Mouse (Mus musculus) heart, embryonic 10.5 days (tissue): ENCODE measurements around the gene Cttnbp2nl. TPM values are rescaled to one million over a fixed set of nuclear protein-coding genes. Genes with fewer than 3 reads are reported as not detected.
A peak's percentile ranks its signal among the peaks of the same experiment; 100 is the strongest.

Experiments used
- DNase-seq: peaks from one replicate; pipeline ENCODE4 v3.0.0-alpha.2; 2017; ENCODE audit warnings: low spot score
- H3K27ac ChIP-seq: fragments of 300-500 bp; sonication (generic); 2 replicates; pipeline ENCODE4 v1.5.1; 2016; ENCODE audit warnings: mild to moderate bottlenecking
- H3K27me3 ChIP-seq: fragments of 300-500 bp; sonication (generic); 2 replicates; pipeline ENCODE4 v1.6.1; 2016; ENCODE audit warnings: mild to moderate bottlenecking; ENCODE audit not compliant: poor library complexity, insufficient read depth, severe bottlenecking
- H3K36me3 ChIP-seq: fragments of 300-500 bp; sonication (generic); 2 replicates; pipeline ENCODE4 v1.6.1; 2016; ENCODE audit warnings: mild to moderate bottlenecking, moderate library complexity
- H3K4me1 ChIP-seq: fragments of 300-500 bp; sonication (generic); 2 replicates; pipeline ENCODE4 v1.6.1; 2016; ENCODE audit warnings: mild to moderate bottlenecking
- H3K4me3 ChIP-seq: fragments of 300-500 bp; sonication (generic); 2 replicates; pipeline ENCODE4 v1.5.1; 2016; ENCODE audit warnings: mild to moderate bottlenecking, moderate library complexity
- H3K9me3 ChIP-seq: fragments of 300-500 bp; sonication (generic); 2 replicates; pipeline ENCODE4 v1.6.1; 2016; ENCODE audit warnings: mild to moderate bottlenecking, moderate library complexity
- WGBS: fragments of 180-500 bp; shearing (Covaris S2); methylation state at CpG from one replicate; pipeline ENCODE4 v1.1.7; 2016; 5-methylcytosine and 5-hydroxymethylcytosine counted together
- polyA plus RNA-seq: library from polyadenylated mRNA; unstranded; fragments of >200 nt; fragmentation: Nextera tagmentation; extraction: Ambion mirVana; gene quantifications from 2 replicates; pipeline ENCODE4 v1.2.1, GENCODE M21; 2016

Gene Cttnbp2nl
- 35.9 and 37.4 TPM in 2 replicates for polyA plus RNA-seq

DNA sequence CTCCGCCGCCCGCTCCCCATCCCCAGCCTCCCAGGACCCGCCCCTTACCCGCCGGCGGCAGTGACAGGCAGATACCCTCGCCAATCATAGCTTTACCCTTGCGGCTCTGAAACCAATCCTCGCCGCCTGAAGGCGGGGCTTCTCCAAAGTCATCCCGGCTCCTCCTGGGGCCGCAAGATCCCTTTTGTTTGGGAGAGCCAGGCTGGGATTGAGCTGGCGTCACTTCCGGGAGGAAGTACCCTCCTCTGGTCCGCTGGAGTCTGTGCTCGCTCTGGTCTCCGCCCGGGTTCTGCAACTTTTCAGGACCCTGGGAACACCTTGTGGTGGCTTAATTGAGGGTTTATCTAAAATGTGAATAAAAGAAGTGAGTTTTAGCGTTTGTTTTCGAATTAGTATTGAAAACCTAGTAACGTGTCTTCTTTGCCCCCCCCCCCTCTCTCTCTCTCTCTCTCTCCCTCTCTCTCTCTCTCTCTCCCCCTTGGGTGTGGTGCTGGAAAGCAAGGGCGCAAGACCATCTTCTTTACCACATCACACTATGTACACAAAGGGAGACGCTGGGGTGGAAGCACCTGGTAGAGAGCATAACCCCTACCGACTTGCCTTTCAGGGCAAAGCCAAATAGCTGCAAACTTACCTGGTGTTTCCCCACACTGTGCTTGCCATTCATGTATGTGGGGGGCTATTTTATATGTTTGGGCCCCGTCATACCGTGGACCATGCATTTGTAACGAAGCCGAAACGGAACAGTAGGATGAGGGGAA, at the start of gene Cttnbp2nl:
TSS of gene Cttnbp2nl (minus strand) at position 210 of the 761 bp plus-strand sequence.
- peak within 1 kb of the TSS; percentile 93 for H3K27ac ChIP-seq
- H3K4me1 ChIP-seq: peaks cover 56% of the 10 kb centered on the region
- no peaks in the 10 kb centered on the region for H3K9me3 ChIP-seq
- H3K4me3 ChIP-seq: peak within 1 kb of the TSS; percentile 88
- H3K36me3 ChIP-seq: no peaks in the 10 kb centered on the region; the same call in 1 of the 2 replicates
- DNase-seq: peak; percentile 98
- no peaks in the 10 kb centered on the region for H3K27me3 ChIP-seq
- WGBS: 1% methylated on average over 31 of the region's 31 CpGs

- no peaks in the 10 kb centered on the region for H3K27me3 ChIP-seq
- peak; percentile 39 for DNase-seq
- peak overlapping the region; percentile 86 for H3K27ac ChIP-seq
- no peak overlapping the region for H3K4me3 ChIP-seq
- H3K4me1 ChIP-seq: peaks cover 19% of the 10 kb centered on the region
- no peaks in the 10 kb centered on the region for H3K9me3 ChIP-seq
- 73% methylated on average over 4 of the region's 4 CpGs for WGBS
- no peaks in the 10 kb centered on the region for H3K36me3 ChIP-seq
These were observed 47.3 kb upstream of the Cttnbp2nl start for GRCm38 (mm10) chr3:105100270-105100589.

- H3K27ac ChIP-seq: peak overlapping the region; percentile 86
These were observed 46.8 kb upstream of the Cttnbp2nl start for GRCm38 (mm10) chr3:105099526-105100269.

GRCm38 (mm10) chr3:105097581-105097980, 44.6 kb upstream of the Cttnbp2nl start:
- Histone ChIP-seq H3K36me3 (no peaks in the 10 kb centered on the region), H3K27ac (no peak overlapping the region), H3K4me3 (no peak overlapping the region), H3K4me1 (peaks cover 18% of the 10 kb centered on the region), H3K27me3 (no peaks in the 10 kb centered on the region), H3K9me3 (no peaks in the 10 kb centered on the region)
- 77% methylated on average over 4 of the region's 4 CpGs for WGBS
- peak; percentile 58 for DNase-seq

More at GRCm38 (mm10) chr3:105099526-105100269, 46.8 kb upstream of the Cttnbp2nl start:
- peak; percentile 74 for DNase-seq
- H3K9me3 ChIP-seq: no peaks in the 10 kb centered on the region
- H3K4me1 ChIP-seq: peaks cover 16% of the 10 kb centered on the region
- WGBS: 27% methylated on average over 15 of the region's 15 CpGs
- H3K4me3 ChIP-seq: no peak overlapping the region
- no peaks in the 10 kb centered on the region for H3K36me3 ChIP-seq
- H3K27me3 ChIP-seq: no peaks in the 10 kb centered on the region

DNA sequence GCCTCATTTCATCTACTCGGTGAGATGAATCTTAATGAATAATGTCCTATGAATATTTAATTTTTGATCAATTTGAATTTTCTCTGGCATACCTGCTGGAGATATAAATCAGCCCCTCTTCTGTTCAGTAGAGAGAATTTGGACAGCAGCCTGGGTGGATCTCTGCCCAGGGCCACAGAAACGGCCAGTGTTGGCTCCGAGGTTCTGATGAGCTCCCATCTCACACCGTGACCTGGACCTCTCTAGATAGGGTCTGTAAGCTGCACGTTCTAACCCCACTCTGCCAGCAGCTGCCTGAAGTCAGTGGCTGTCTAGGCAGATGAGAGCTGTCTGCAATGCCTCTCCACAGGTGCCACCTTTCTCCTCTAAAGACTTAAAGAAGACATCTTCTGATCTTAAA, 42.1 kb upstream of the Cttnbp2nl start:
- no peaks in the 10 kb centered on the region for H3K36me3 ChIP-seq
- H3K4me1 ChIP-seq: peaks cover 18% of the 10 kb centered on the region
- DNase-seq: no peak
- 80% methylated on average over 5 of the region's 5 CpGs for WGBS
- no peak overlapping the region for H3K27ac ChIP-seq
- no peak overlapping the region for H3K4me3 ChIP-seq
- H3K9me3 ChIP-seq: no peaks in the 10 kb centered on the region
- H3K27me3 ChIP-seq: no peaks in the 10 kb centered on the region

- 54% methylated on average over 2 of the region's 2 CpGs for WGBS
- H3K4me3 ChIP-seq: no peak overlapping the region
- H3K27ac ChIP-seq: no peak overlapping the region
- no peak for DNase-seq
- H3K27me3 ChIP-seq: no peaks in the 10 kb centered on the region
- H3K36me3 ChIP-seq: no peaks in the 10 kb centered on the region
- H3K9me3 ChIP-seq: no peaks in the 10 kb centered on the region
- H3K4me1 ChIP-seq: peaks cover 12% of the 10 kb centered on the region
These were observed 41.5 kb upstream of the Cttnbp2nl start for GRCm38 (mm10) chr3:105094448-105094847.

- Histone ChIP-seq H3K4me1 (peaks cover 10% of the 10 kb centered on the region; the same call in 1 of the 2 replicates), H3K36me3 (no peaks in the 10 kb centered on the region), H3K4me3 (no peak overlapping the region), H3K27me3 (no peaks in the 10 kb centered on the region), H3K27ac (no peak overlapping the region), H3K9me3 (no peaks in the 10 kb centered on the region)
- 75% methylated on average over 11 of the region's 11 CpGs for WGBS
- peak; percentile 59 for DNase-seq
These were observed 40.0 kb upstream of the Cttnbp2nl start for GRCm38 (mm10) chr3:105092721-105093505.

GRCm38 (mm10) chr3:105090981-105091380, 38.0 kb upstream of the Cttnbp2nl start:
- H3K9me3 ChIP-seq: no peaks in the 10 kb centered on the region
- peak; percentile 79 for DNase-seq

DNA sequence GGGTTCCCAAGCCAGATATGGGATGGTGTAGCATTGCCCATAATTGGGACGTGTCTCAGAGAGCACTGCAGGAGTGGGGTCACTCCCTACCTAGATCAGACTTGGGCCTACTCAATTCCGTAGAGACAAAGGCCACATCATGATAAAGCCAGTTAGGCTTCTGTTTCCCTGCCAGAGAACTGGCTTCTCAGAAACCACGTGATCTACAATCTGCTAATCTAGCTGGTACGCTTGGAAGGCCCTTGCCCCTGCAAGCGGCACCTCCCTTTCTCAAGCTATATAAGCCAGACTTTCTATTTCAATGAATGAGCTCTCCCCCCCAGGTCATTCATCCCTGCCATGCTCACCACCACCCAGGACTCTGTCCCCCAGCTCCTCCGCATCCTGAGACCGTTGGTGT, 37.2 kb upstream of the Cttnbp2nl start:
- WGBS: 81% methylated on average over 7 of the region's 7 CpGs
- H3K27me3 ChIP-seq: no peaks in the 10 kb centered on the region
- H3K36me3 ChIP-seq: no peaks in the 10 kb centered on the region
- no peak overlapping the region for H3K27ac ChIP-seq
- no peaks in the 10 kb centered on the region for H3K9me3 ChIP-seq
- peaks cover 10% of the 10 kb centered on the region; the same call in 1 of the 2 replicates for H3K4me1 ChIP-seq
- DNase-seq: no peak
- no peak overlapping the region for H3K4me3 ChIP-seq

More at GRCm38 (mm10) chr3:105090981-105091380, 38.0 kb upstream of the Cttnbp2nl start:
- no peaks in the 10 kb centered on the region for H3K27me3 ChIP-seq
- H3K4me1 ChIP-seq: peaks cover 10% of the 10 kb centered on the region; the same call in 1 of the 2 replicates
- 24% methylated on average over 3 of the region's 3 CpGs for WGBS
- no peak overlapping the region for H3K4me3 ChIP-seq
- H3K36me3 ChIP-seq: no peaks in the 10 kb centered on the region
- H3K27ac ChIP-seq: no peak overlapping the region

DNA sequence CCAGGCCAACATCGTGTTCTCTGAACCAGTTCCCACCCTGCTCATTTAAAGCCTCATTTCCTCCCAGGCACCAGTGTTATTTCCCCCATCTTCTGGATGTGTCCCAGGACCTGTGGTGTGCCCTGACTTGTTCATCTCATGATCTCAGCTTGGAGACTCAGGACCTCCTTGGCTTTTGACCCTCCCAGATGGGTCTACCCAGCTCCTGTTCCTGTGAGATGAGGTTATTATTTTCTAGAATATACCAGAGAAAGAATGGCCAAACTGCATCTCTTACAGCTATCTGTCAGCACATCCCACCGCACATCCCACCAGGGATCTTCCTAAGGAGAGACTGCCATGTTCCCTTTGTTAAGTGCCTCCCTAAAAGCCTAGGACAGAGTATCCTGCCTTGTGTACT, 35.7 kb upstream of the Cttnbp2nl start:
- no peaks in the 10 kb centered on the region for H3K9me3 ChIP-seq
- 87% methylated on average over 2 of the region's 2 CpGs for WGBS
- peaks cover 7% of the 10 kb centered on the region; the same call in 1 of the 2 replicates for H3K4me1 ChIP-seq
- DNase-seq: peak; percentile 39
- no peaks in the 10 kb centered on the region for H3K36me3 ChIP-seq
- H3K27me3 ChIP-seq: no peaks in the 10 kb centered on the region
- H3K27ac ChIP-seq: no peak overlapping the region
- no peak overlapping the region for H3K4me3 ChIP-seq

DNA sequence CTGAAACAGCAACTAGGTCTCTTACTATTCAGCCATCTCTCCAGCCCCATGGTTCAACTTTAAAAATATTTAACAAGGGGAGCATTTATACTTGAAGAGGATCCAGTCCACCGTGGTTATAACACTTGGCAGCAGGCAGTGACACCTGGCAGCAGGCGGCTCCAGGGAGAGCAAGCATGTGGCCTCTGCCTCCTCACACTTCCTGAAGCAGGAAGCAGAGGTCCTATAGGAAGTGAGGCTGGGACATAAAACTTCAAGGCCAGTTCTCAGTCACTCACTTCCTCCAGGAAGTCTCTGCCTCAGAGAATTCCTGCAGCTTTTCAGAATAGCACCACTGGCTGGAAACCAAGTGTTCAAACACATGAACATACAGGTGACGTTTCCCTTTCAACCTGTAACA, 34.4 kb upstream of the Cttnbp2nl start:
- 59% methylated on average over 3 of the region's 3 CpGs for WGBS
- H3K36me3 ChIP-seq: no peaks in the 10 kb centered on the region
- no peak overlapping the region for H3K27ac ChIP-seq

DNA sequence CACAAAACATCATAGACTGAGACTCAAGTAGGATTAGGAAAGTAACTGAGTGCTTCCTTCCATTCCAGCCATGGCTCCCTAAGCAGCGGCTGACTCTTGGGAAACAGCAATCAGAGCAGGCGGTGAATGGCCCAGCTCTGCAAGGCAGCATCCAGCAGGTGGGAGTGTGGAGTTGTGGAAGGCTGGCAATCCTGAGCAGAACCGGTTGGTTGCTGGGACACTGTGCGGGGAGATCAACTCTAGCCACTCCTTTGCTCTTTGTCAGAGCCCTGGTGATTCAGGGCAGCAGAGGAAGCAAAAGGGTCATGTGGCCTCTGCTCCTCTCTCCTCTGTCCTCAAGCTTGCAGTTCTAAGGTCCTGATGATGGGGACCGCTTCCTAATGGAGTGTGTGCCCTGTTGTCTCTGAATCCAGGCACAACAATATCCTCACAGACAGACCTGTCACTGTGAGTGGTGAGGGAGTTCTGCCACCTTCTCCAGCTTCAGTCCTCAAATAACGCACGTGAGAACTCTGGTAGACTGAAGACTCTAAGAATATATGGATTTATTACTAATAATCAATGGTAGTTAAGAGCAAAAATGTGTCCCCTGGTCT, 25.4 kb upstream of the Cttnbp2nl start:
- 0 out of 2 replicates have a peak overlapping the region, but pooled peaks have one; percentile 16 for H3K27ac ChIP-seq
- DNase-seq: peak; percentile 91
- 27% methylated on average over 7 of the region's 7 CpGs for WGBS

More for the DNA sequence above, 34.4 kb upstream of the Cttnbp2nl start:
- H3K9me3 ChIP-seq: no peaks in the 10 kb centered on the region
- DNase-seq: peak; percentile 70
- H3K4me3 ChIP-seq: no peak overlapping the region
- peaks cover 4% of the 10 kb centered on the region; the same call in 1 of the 2 replicates for H3K4me1 ChIP-seq
- H3K27me3 ChIP-seq: no peaks in the 10 kb centered on the region

More for the DNA sequence above, 25.4 kb upstream of the Cttnbp2nl start:
- H3K36me3 ChIP-seq: no peaks in the 10 kb centered on the region
- no peaks in the 10 kb centered on the region for H3K9me3 ChIP-seq
- H3K4me1 ChIP-seq: 0 out of 2 replicates have a peak, but pooled peaks cover 4% of the 10 kb centered on the region
- no peak overlapping the region for H3K4me3 ChIP-seq
- no peaks in the 10 kb centered on the region; the same call in 1 of the 2 replicates for H3K27me3 ChIP-seq
